Mouse (Mus musculus) ES-Bruce4 (cell line): ENCODE results near the gene Opa3. TPM values are rescaled to one million over a fixed set of nuclear protein-coding genes. Genes with fewer than 3 reads are reported as not detected.

Experiments
- H3K27ac ChIP-seq: 2 replicates; pipeline ENCODE4 v1.5.1; 2012; ENCODE audit warnings: low read length, inconsistent platforms; ENCODE audit not compliant: insufficient read depth
- H3K27me3 ChIP-seq: 2 replicates; pipeline ENCODE4 v1.6.1; 2012; ENCODE audit warnings: mild to moderate bottlenecking, low read length, inconsistent platforms; ENCODE audit not compliant: control insufficient read depth, poor library complexity, insufficient read depth, severe bottlenecking
- H3K36me3 ChIP-seq: 2 replicates; pipeline ENCODE4 v1.6.1; 2012; ENCODE audit warnings: inconsistent platforms, mild to moderate bottlenecking, low read length, moderate library complexity; ENCODE audit not compliant: control insufficient read depth, poor library complexity, insufficient read depth, severe bottlenecking
- H3K4me1 ChIP-seq: one replicate; pipeline ENCODE4 v1.8.1; 2011; ENCODE audit warnings: low read length; ENCODE audit not compliant: control insufficient read depth, insufficient read depth
- H3K4me3 ChIP-seq: 2 replicates; pipeline ENCODE4 v1.5.1; 2011; ENCODE audit warnings: low read depth, mild to moderate bottlenecking, low read length
- H3K9ac ChIP-seq: 2 replicates; pipeline ENCODE4 v1.6.1; 2012; ENCODE audit warnings: low read depth, mild to moderate bottlenecking, inconsistent platforms; ENCODE audit not compliant: poor library complexity, severe bottlenecking
- H3K9me3 ChIP-seq: replicated peaks from 2 replicates; pipeline ENCODE4 v1.6.1; 2012; ENCODE audit warnings: mild to moderate bottlenecking, low read length, inconsistent platforms; ENCODE audit not compliant: control insufficient read depth, poor library complexity, insufficient read depth, severe bottlenecking
- CTCF ChIP-seq: IDR thresholded peaks from one replicate; pipeline ENCODE4 v1.8.1; 2011; ENCODE audit warnings: low read depth, low read length
- EP300 ChIP-seq: IDR thresholded peaks from 2 replicates; pipeline ENCODE4 v1.6.1; 2011; ENCODE audit warnings: low read depth, low read length; ENCODE audit not compliant: insufficient read depth
- POLR2A ChIP-seq: IDR thresholded peaks from one replicate; pipeline ENCODE4 v1.8.1; 2011; ENCODE audit warnings: low read length; ENCODE audit not compliant: insufficient read depth
- polyA plus RNA-seq: library from polyadenylated mRNA; stranded (reverse); fragments of >200 nt; gene quantifications from 2 replicates; pipeline ENCODE4 v1.2.4, GENCODE M21; 2011; ENCODE audit warnings: low read depth; ENCODE audit not compliant: missing spikeins, insufficient read depth, insufficient read length

The Opa3 gene
- polyA plus RNA-seq, 1 experiment = 22.3 TPM

GRCm38 (mm10) chr7:19267051-19267450 lies 38.9 kb downstream of the Opa3 start:
- TF ChIP-seq POLR2A (no peak), EP300 (no peak), CTCF (no peak)
- no peaks in the 10 kb centered on the region for H3K27me3 ChIP-seq
- peaks cover 18% of the 10 kb centered on the region for H3K36me3 ChIP-seq
- H3K9me3 ChIP-seq = no peaks in the 10 kb centered on the region
- H3K27ac ChIP-seq = peak overlapping the region; percentile 50
- no peak overlapping the region for H3K4me3 ChIP-seq
- peaks cover 9% of the 10 kb centered on the region for H3K4me1 ChIP-seq
- peak overlapping the region; percentile 15 for H3K9ac ChIP-seq

GRCm38 (mm10) chr7:19268993-19269681 lies 41.0 kb downstream of the Opa3 start:
- no peaks in the 10 kb centered on the region for H3K9me3 ChIP-seq
- peak overlapping the region; percentile 95 for H3K9ac ChIP-seq
- H3K36me3 ChIP-seq = peaks cover 6% of the 10 kb centered on the region
- peak overlapping the region; percentile 43 for H3K4me3 ChIP-seq
- peaks cover 9% of the 10 kb centered on the region for H3K4me1 ChIP-seq
- no peaks in the 10 kb centered on the region for H3K27me3 ChIP-seq
- peak overlapping the region; percentile 12 for H3K27ac ChIP-seq
- TF ChIP-seq CTCF (no peak), EP300 (no peak), POLR2A (no peak)

DNA sequence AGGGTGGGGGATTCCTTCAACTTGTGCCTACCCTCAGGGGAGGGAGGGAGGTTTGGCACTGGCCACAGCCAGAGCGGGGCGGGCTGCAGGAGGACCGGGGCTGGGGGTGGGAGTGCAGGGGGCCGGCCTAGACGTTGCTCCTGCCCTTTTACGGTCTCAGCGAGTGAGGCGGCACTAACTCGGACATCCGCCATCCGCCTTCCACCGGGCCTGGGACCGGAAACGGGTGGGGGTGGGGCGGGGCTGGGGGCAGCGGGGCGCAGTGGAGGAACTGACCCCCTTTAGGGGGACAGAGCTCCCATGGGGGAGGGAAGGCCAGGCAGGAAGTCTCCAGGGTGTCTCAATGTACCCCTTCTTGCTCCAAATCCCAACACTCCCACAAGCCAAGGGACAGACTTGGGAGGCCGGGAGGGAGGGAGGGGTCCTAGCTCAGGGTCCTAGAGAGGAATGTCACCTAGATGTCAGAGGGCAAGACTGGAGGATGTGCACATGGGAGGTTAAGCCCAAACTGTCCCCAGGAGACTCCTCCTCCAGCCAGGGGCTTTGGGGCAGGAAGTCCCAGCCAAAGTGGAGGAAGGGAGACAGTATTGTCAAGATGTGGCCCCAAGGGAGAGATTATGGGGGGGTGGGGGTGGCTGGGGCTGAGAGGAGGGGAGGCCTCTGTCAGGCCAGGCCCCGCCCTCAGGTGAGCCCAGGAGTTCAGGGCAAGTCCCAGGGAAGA lies 41.7 kb downstream of the Opa3 start:
- H3K36me3 ChIP-seq = no peaks in the 10 kb centered on the region
- H3K4me1 ChIP-seq = peaks cover 9% of the 10 kb centered on the region
- no peaks in the 10 kb centered on the region for H3K9me3 ChIP-seq
- peak overlapping the region; percentile 75 for H3K4me3 ChIP-seq
- no peak for TF ChIP-seq EP300
- H3K27me3 ChIP-seq = no peaks in the 10 kb centered on the region
- H3K9ac ChIP-seq = peak overlapping the region; percentile 95
- peak overlapping the region; percentile 25 for H3K27ac ChIP-seq

GRCm38 (mm10) chr7:19270509-19271237 lies 42.5 kb downstream of the Opa3 start:
- Histone ChIP-seq H3K4me3 (peak overlapping the region; percentile 92), H3K9me3 (no peaks in the 10 kb centered on the region), H3K4me1 (peaks cover 8% of the 10 kb centered on the region), H3K27me3 (no peaks in the 10 kb centered on the region), H3K36me3 (no peaks in the 10 kb centered on the region), H3K9ac (peak overlapping the region; percentile 95), H3K27ac (peak overlapping the region; percentile 97)
- TF ChIP-seq EP300 (0 out of 2 replicates have a peak, but pooled peaks have one; percentile 44), POLR2A (no peak), CTCF (no peak)

GRCm38 (mm10) chr7:19271238-19272172 lies 43.4 kb downstream of the Opa3 start, which contains the start of gene Vasp:
Vasp (minus strand) TSS chr7:19271817.
- Histone ChIP-seq H3K9ac (peak within 1 kb of the TSS; percentile 95), H3K9me3 (no peaks in the 10 kb centered on the region), H3K4me1 (peaks cover 3% of the 10 kb centered on the region), H3K4me3 (peak within 1 kb of the TSS; percentile 92), H3K27me3 (no peaks in the 10 kb centered on the region), H3K36me3 (no peaks in the 10 kb centered on the region), H3K27ac (peak within 1 kb of the TSS; percentile 97)
- TF ChIP-seq POLR2A (no peak), CTCF (no peak), EP300 (0 out of 2 replicates have a peak, but pooled peaks have one; percentile 8)
